Mouse (Mus musculus) MEL-GATA-1-ER (cell line): Measurements from ENCODE around the gene Cuedc1.
A peak's percentile ranks its signal among the peaks of the same experiment; 100 is the strongest.

Experiments used
- DNase-seq: peaks from one replicate; pipeline ENCODE4 v3.0.0-alpha.2; 2012; ENCODE audit warnings: low read depth; ENCODE audit errors: extremely low read depth

The Cuedc1 gene

GRCm38 (mm10) chr11:88117356-88118090, 19.7 kb downstream of the Cuedc1 start:
- DNase-seq = no peak

GRCm38 (mm10) chr11:88118091-88118440, 20.2 kb downstream of the Cuedc1 start:
- DNase-seq = no peak

- no peak for DNase-seq
These were observed 21.2 kb downstream of the Cuedc1 start for GRCm38 (mm10) chr11:88118817-88119642.

GRCm38 (mm10) chr11:88122545-88122944, 24.7 kb downstream of the Cuedc1 start:
- no peak for DNase-seq

- DNase-seq = no peak
These were observed 25.2 kb downstream of the Cuedc1 start for GRCm38 (mm10) chr11:88123021-88123420.

- no peak for DNase-seq
These were observed 25.9 kb downstream of the Cuedc1 start for GRCm38 (mm10) chr11:88123731-88124130.

- no peak for DNase-seq
These were observed 27.6 kb downstream of the Cuedc1 start for GRCm38 (mm10) chr11:88125483-88125882.

- DNase-seq = no peak
These were observed 28.5 kb downstream of the Cuedc1 start for GRCm38 (mm10) chr11:88126306-88126793.

DNA sequence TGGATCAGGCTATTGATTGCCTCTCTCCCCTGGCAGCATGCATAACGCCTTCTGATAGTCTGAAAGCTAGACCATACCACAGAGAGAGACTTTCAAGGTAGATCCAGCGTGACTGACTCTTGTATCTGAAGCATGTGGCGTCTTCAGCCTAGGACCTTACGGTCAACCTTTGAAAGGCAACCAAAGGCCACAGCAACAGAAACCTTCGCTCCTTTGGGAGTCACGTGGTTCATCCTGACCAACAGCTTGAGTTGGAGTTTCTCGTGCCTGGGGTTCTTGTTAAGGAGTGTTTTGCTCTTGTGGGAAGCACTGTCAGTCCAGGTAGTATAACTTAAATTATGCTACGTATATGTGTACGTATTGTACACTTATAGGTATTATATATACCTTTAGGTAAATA, 30.6 kb downstream of the Cuedc1 start:
- DNase-seq = no peak

DNA sequence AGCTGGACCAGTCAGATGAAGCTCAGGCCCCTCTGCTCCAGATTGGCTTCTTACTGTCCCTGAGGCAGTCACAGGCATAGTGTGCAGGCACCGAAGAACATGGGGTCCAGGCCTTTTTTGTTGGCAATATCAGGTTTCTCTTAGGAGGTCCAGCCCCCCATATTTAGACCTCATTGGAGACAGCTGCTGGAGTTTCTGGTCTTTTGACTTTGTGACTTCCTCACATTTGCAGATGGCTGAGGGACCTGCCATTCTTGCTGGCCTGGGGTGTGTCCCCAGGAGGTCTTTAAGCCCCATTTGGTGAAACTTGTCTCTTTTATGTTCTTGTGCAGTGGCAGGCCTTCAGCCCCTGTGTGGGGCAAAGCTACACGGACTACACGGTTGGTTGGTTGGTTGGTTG, 31.4 kb downstream of the Cuedc1 start:
- no peak for DNase-seq

- DNase-seq = no peak
These were observed 32.1 kb downstream of the Cuedc1 start for GRCm38 (mm10) chr11:88129935-88130334.

GRCm38 (mm10) chr11:88131847-88132246, 34.0 kb downstream of the Cuedc1 start:
- DNase-seq = no peak

- DNase-seq = no peak
These were observed 37.4 kb downstream of the Cuedc1 start for GRCm38 (mm10) chr11:88135218-88135617.

DNA sequence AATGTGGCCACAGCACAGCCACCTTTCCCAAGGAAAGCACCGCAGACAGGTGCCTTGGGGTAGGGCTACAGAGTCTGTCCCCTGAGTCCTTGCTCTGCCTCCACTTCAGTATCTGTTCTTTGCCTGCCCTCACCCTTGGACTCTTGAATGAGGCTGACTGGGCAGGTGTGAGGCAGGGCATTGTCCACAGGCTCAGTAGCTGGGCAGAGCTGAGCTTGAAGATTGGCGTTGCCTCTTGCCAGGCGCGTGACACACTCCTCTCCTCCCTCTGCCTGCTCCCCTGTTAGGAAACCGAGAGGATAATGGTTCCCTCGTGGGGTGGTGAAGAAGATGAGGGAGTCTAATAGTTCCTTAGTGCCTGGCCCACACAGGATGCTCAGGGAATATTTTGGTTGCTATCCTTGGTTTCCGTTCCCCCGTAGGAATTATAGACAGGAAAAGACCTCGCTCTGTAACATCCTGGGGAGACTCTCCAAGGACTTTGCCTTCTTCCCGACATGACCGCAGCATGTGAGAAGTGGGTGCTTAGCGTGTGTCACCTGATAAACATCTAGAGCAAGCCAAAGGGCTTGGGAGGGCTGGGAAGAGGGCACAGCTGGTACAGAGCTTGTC, 40.1 kb downstream of the Cuedc1 start:
- no peak for DNase-seq

DNA sequence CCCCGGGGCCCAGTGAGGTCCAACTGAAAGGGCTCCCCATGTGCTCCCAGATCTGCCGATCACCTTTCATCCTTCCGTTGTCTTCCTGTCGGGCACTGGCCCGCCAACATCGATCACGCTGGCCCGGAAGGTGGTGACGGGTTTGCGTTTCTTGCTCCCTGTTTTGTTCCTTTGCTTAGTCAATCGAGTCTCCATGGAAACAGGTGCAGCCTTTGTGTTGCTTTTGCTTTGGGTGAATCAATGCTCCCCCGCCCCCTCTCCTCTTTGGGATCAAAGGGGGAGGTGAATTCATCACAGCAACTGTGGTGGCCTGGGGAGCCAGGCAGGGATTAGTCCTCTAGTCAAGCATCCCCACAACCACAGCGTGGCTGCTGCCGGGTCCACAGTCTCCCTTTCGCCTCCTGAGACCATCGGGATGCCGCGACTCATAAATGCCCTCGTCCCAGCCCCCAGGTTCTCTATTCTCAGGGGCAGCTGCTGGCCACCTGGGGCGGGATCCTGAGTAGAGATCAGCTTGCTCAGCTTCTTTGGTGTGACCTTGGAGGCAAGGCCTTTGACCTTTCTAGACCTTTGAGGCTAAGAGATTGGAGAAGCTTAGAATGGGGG, 41.5 kb downstream of the Cuedc1 start:
- no peak for DNase-seq

- no peak for DNase-seq
These were observed 42.5 kb downstream of the Cuedc1 start for GRCm38 (mm10) chr11:88140066-88141060.

- DNase-seq = no peak
These were observed 44.5 kb downstream of the Cuedc1 start for GRCm38 (mm10) chr11:88142362-88142761.

DNA sequence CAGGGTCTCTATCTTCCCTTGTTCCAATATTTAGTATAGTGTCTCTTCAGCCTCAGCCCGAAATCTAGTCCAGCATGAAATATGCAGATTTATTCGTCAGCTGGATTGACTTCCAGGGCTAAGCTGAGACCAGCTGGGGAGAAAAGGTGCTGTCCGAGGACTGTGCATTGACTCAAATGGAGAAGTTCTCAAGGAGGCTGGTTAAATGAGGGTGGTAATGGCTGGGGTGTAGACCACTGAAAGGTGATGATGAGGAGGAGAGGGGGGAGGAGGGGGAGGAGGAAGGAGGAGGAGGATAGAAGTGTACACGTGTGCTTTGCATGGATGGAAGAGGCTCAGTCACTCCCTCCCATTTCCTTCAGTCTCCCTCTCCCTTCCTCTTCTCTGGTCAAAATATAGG, 46.2 kb downstream of the Cuedc1 start:
- DNase-seq = no peak

DNA sequence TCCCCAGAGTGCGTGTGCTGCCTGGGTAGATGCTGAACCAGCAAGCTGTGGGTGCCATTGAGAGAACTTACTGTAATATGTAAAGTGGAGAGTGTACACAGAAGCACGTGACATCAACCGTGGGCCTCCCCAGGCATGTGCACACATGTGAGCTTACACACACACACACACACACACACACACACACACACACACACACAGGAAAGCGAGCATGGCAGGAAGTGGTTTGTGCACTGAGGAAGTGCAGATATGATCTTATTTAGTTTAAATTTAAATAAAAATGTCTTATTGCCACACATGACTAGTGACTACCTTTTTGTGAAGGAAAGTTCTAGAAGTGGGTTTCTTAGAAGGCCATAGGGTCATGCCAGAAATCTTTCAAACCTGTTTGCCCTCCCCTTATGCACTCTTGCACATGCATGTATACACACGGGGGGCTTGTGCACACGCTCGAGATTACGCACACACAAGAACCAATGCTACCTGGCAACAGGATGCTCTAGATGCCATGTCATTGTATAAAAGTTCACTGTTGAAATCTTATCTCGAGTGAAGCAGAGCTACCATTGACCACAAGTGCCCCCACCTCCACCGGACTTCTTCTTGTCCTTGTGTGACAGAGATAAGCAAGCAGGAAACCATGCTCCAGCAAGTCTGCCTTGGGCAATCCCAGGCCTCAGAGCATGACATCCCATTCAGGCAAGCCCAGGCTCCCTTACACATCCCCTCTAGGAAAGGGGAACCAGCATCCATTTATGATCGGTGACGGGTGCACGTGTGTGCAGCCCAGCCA, 47.6 kb downstream of the Cuedc1 start:
- DNase-seq = peak; percentile 97
